Mouse (Mus musculus) MEL-GATA-1-ER (cell line): ENCODE measurements around the gene Hist1h4j.

Source experiments
- DNase-seq: peaks from one replicate; pipeline ENCODE4 v3.0.0-alpha.2; 2012; ENCODE audit warnings: low read depth; ENCODE audit errors: extremely low read depth

The Hist1h4j gene

GRCm38 (mm10) chr13:21779767-21780731 lies 45.2 kb downstream of the Hist1h4j start, which contains the start of gene Hist1h1b:
Hist1h1b (minus strand) TSS chr13:21780625.
- peak; percentile 87 for DNase-seq

GRCm38 (mm10) chr13:21781021-21781555 lies 46.2 kb downstream of the Hist1h4j start:
- DNase-seq, result peak; percentile 36

GRCm38 (mm10) chr13:21781639-21782038 lies 46.8 kb downstream of the Hist1h4j start:
- no peak for DNase-seq

GRCm38 (mm10) chr13:21782361-21783254 lies 47.7 kb downstream of the Hist1h4j start:
- peak; percentile 81 for DNase-seq

- DNase-seq, result peak; percentile 93
Measured at GRCm38 (mm10) chr13:21783255-21783617, 48.4 kb downstream of the Hist1h4j start, which contains the start of gene Hist1h3i. Hist1h3i (minus strand) TSS chr13:21783370.

GRCm38 (mm10) chr13:21783734-21784161 lies 48.9 kb downstream of the Hist1h4j start:
- peak; percentile 63 for DNase-seq

- peak; percentile 26 for DNase-seq
Measured at GRCm38 (mm10) chr13:21784311-21784710, 49.4 kb downstream of the Hist1h4j start.
